Mouse (Mus musculus): ENCODE results near the gene Tgfbr3. TPM values are rescaled to one million over a fixed set of nuclear protein-coding genes. Genes with fewer than 3 reads are reported as not detected.
A peak's percentile ranks its signal among the peaks of the same experiment; 100 is the strongest.
"Not testable (repeated sequence)": the region's sequence is repeated elsewhere in the genome, so short reads cannot be mapped to it uniquely, and the experiment has no call there.

Tgfbr3 gene
- polyA plus RNA-seq, 1 experiment, result 40.0 TPM

DNA sequence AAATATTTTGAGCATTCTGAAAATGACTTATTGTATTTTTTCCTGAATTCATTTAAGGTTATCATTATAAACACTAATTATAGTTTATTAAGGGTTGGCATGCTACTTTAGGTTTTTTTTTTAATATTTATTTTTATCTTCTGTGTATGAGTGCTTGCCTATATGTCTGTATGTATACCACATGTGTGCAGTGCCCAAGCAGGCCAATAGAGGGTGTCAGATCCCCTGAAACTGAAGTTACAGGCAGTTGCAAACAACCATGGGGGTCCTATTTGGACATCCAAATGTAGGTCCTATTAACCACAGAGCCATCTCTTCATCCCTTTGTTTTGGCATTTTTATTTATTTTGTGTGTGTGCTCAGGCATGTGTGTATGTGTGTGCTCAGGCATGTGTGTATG is 61.8 kb downstream of the Tgfbr3 start:
- TF ChIP-seq CTCF (IDR thresholded peaks at IDR 0.05; ENCODE audit: borderline replicate concordance, insufficient read depth, low read length), result no peak
- TF ChIP-seq POLR2A (IDR thresholded peaks at IDR 0.05; ENCODE audit: low read depth, low read length), result no peak
- Histone ChIP-seq H3K4me3 (ENCODE audit: insufficient read depth, low read length) (no peak overlapping the region), H3K4me1 (ENCODE audit: control insufficient read depth, insufficient read depth, low read length) (peaks cover under 1% of the 10 kb centered on the region; the same call in 1 of the 2 replicates), H3K27ac (ENCODE audit: insufficient read depth, low read length) (no peak overlapping the region)

DNA sequence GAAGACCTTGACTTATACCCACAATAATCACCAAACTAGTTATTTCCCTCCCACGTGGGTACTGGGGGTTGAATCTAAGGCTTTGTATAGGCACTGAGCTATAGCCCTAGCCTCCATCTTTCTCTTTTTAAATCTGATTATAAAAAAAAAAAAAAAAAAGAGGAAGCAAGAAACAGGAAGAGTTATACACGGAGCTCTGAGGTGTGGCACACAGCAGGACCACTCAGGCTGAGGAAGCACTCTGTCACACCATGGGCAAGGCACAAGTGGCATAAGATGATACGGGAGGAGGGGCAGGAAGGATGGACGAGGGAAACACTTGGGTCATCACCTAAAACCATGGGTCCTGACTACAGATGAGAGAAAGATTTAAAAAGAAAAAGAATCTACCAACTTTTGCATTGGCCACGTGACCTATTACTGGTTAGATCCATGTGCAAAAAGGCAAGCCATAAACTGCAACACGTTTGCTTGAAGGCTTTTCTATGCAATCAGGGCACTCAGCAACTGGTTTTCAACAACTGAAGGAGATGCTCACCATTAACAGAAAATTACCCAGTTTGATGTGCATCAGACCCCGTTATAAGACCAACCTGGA is 64.5 kb downstream of the Tgfbr3 start:
- no peak overlapping the region for H3K27ac ChIP-seq (ENCODE audit: insufficient read depth, low read length)
- H3K4me3 ChIP-seq (ENCODE audit: insufficient read depth, low read length), result no peak overlapping the region
- H3K4me1 ChIP-seq (ENCODE audit: control insufficient read depth, insufficient read depth, low read length), result peaks cover 12% of the 10 kb centered on the region
- TF ChIP-seq POLR2A (IDR thresholded peaks at IDR 0.05; ENCODE audit: low read depth, low read length) (no peak), CTCF (IDR thresholded peaks at IDR 0.05; ENCODE audit: borderline replicate concordance, insufficient read depth, low read length) (no peak)

DNA sequence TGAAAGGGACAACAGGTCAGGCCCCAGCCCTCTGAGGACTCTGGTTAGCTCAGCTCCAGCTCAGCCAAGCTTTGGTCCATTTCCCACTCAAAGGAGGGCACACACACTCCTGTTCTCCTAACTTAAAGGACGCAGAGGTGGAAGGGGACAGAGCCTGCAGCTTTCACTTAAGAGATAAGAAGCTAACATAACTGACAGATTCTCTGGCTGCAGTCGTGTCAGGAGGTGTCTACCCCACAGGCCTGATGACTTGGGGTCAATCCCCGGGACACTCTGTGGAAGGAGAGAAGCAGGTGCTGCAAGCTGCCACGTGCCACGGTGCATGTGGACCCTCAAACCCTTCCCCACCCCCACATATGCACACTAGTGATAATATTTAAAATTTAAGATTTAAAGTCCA is 65.3 kb downstream of the Tgfbr3 start:
- no peak for TF ChIP-seq POLR2A (IDR thresholded peaks at IDR 0.05; ENCODE audit: low read depth, low read length)
- TF ChIP-seq CTCF (IDR thresholded peaks at IDR 0.05; ENCODE audit: borderline replicate concordance, insufficient read depth, low read length), result no peak
- H3K27ac ChIP-seq (ENCODE audit: insufficient read depth, low read length), result no peak overlapping the region
- peaks cover 13% of the 10 kb centered on the region for H3K4me1 ChIP-seq (ENCODE audit: control insufficient read depth, insufficient read depth, low read length)
- H3K4me3 ChIP-seq (ENCODE audit: insufficient read depth, low read length), result no peak overlapping the region

DNA sequence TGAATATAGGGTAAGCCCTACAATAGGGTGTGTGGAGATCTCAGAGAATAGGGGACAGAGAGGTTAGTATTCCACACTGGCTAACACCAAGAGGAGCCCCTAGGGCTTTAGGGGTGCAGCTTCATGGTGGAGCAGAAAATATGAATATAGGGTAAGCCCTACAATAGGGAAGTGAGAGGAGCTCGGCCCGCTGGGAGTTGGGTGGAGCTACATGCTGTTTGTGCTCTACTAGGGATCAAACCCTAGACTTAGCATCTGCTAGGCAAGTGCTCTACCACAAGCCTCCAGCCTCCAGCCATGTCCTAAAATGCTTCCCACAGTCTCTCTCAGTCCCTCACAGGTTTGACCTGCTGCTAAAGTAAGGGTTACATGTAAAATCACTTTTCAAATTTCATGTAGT is 65.9 kb downstream of the Tgfbr3 start:
- H3K4me3 ChIP-seq (ENCODE audit: insufficient read depth, low read length); H3K27ac ChIP-seq (ENCODE audit: insufficient read depth, low read length): not testable (repeated sequence)
- H3K4me1 ChIP-seq (ENCODE audit: control insufficient read depth, insufficient read depth, low read length), result peaks cover 15% of the 10 kb centered on the region

DNA sequence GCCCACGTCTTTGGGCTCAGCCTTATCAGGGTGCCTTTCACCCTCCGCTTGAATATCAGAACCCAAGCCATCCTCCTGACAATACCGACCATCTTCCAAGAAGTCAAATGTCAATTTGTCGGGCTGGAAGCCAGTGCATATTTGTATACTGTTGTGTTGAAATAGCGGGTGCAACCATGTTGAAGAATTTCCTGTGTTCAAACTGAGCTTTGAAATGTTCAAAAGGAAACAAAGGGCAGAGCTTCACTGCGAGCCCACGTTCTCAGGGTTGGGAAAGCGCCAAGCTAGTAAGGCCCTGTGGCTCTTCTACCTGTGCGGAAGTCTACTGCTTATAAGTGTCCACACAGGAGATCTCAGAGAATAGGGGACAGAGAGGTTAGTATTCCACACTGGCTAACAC is 66.4 kb downstream of the Tgfbr3 start:
- TF ChIP-seq POLR2A (IDR thresholded peaks at IDR 0.05; ENCODE audit: low read depth, low read length), result no peak
- TF ChIP-seq CTCF (IDR thresholded peaks at IDR 0.05; ENCODE audit: borderline replicate concordance, insufficient read depth, low read length), result no peak
- H3K4me1 ChIP-seq (ENCODE audit: control insufficient read depth, insufficient read depth, low read length), result peaks cover 15% of the 10 kb centered on the region
- no peak overlapping the region for H3K27ac ChIP-seq (ENCODE audit: insufficient read depth, low read length)
- no peak overlapping the region for H3K4me3 ChIP-seq (ENCODE audit: insufficient read depth, low read length)

DNA sequence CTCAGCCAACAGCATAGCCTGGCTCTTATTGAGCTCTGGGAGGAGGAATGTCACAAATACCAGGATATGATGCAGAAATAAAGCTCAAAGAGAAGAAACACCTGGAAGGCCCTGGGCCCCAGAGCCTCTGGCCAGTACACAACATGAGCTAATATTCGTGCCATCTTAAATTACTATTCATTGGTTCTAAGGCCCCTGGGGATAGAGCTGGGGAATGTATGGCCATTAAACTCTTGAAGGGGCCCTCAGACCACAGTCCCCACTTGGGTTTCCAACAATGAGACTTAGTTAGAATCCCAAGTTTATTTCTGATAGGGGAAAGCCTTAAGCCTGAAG is 66.8 kb downstream of the Tgfbr3 start:
- peak overlapping the region; percentile 48; the same call in 1 of the 2 replicates for H3K27ac ChIP-seq (ENCODE audit: insufficient read depth, low read length)
- no peak for TF ChIP-seq POLR2A (IDR thresholded peaks at IDR 0.05; ENCODE audit: low read depth, low read length)
- TF ChIP-seq CTCF (IDR thresholded peaks at IDR 0.05; ENCODE audit: borderline replicate concordance, insufficient read depth, low read length), result no peak
- H3K4me3 ChIP-seq (ENCODE audit: insufficient read depth, low read length), result no peak overlapping the region
- peaks cover 15% of the 10 kb centered on the region for H3K4me1 ChIP-seq (ENCODE audit: control insufficient read depth, insufficient read depth, low read length)

DNA sequence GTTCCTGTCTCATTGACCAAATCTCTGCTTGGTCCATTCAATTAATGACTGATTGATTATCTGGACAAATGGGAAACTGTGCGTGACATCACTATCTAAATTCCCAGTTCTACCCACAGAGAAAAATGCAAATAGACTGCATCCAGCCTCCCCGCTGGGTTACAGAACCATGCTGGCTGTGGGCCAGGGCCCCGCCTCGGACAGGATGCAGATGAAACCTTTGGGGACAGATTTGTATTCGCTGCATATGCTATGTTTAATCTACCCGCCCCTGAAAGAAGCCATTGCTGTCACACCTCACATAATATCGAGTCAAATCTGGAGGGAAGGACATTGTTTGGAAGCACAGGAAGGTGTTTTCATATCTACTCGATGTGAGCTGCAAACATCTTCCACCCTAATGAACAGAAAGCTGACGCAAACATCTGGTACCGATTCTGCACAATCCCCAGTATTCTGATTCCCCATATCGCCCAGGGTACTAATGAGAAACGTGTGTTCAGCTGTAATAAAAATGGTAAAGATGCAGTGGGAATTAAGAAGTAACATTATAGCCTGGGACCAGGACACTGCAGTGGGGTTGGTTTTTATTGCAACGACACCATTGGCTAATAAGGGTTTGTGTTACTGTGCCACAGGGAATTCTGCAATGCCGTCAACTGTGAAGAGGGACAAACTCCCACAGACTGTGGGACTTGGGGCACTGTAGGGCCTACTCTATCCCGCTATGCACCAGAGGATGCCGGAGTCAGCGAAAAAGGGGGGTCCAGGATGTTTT is 67.3 kb downstream of the Tgfbr3 start:
- TF ChIP-seq POLR2A (IDR thresholded peaks at IDR 0.05; ENCODE audit: low read depth, low read length), result no peak
- no peak for TF ChIP-seq CTCF (IDR thresholded peaks at IDR 0.05; ENCODE audit: borderline replicate concordance, insufficient read depth, low read length)
- Histone ChIP-seq H3K4me1 (ENCODE audit: control insufficient read depth, insufficient read depth, low read length) (peaks cover 15% of the 10 kb centered on the region), H3K27ac (ENCODE audit: insufficient read depth, low read length) (peak overlapping the region; percentile 48; the same call in 1 of the 2 replicates), H3K4me3 (ENCODE audit: insufficient read depth, low read length) (no peak overlapping the region)

DNA sequence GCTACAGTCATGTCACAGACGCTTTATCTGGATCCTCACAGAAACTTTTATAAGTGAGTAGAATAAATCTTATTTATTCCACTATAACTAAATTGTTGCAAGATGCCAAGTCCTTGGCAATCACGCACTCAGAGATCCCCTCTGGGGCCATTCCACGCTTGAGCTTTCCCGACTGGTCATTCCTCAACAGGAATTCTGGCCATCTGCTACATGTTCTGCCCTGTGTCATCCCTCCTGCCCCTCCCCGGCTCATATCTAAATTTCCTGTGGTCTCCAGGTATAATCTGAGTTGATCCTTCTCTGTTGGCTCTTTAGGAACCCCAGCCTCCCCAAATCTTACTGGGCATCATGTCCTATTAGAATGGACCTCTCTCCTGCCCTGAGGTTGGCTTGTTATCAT is 68.5 kb downstream of the Tgfbr3 start:
- no peak overlapping the region for H3K27ac ChIP-seq (ENCODE audit: insufficient read depth, low read length)
- TF ChIP-seq CTCF (IDR thresholded peaks at IDR 0.05; ENCODE audit: borderline replicate concordance, insufficient read depth, low read length) (no peak), POLR2A (IDR thresholded peaks at IDR 0.05; ENCODE audit: low read depth, low read length) (no peak)
- no peak overlapping the region for H3K4me3 ChIP-seq (ENCODE audit: insufficient read depth, low read length)
- peaks cover 15% of the 10 kb centered on the region for H3K4me1 ChIP-seq (ENCODE audit: control insufficient read depth, insufficient read depth, low read length)

DNA sequence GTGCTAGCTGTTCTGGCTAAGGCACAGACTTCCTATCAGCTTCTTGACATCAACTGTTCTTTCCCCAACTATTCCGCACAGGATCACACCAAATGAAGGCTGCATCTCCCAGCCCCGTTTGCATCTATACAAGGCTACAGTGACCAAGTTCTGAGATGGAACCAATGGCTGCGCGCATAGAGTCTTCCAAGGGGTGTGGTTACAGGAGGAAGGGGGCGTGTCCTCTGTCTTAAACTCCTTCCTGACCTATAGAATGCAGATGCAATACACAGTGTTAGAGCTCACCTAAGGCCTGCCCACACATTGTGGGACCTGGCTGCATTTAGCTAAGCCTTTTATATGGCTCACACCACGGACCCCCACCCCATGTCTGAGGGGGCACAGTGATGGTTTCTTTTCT is 69.5 kb downstream of the Tgfbr3 start:
- TF ChIP-seq POLR2A (IDR thresholded peaks at IDR 0.05; ENCODE audit: low read depth, low read length), result no peak
- no peak for TF ChIP-seq CTCF (IDR thresholded peaks at IDR 0.05; ENCODE audit: borderline replicate concordance, insufficient read depth, low read length)
- Histone ChIP-seq H3K4me1 (ENCODE audit: control insufficient read depth, insufficient read depth, low read length) (peaks cover 15% of the 10 kb centered on the region), H3K4me3 (ENCODE audit: insufficient read depth, low read length) (no peak overlapping the region), H3K27ac (ENCODE audit: insufficient read depth, low read length) (peak overlapping the region; percentile 44)

DNA sequence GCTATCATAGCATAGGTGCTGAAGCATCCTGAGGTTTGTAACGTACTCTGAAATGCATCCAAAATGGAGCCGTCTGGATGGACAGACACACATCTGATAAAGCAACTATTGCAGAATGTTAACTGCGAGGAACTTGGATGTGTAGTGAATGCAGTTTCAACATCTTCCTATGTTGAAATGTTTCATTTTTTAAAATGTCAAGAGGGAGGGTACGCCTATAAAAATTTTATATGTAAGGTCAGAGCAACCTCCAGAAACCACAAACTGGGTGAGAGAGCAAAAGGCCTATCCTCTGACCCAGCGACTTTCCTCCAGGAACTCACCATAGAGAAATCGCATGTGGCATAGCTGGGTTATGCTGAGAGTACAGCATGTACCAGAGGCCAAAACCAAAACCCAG is 70.1 kb downstream of the Tgfbr3 start:
- Histone ChIP-seq H3K4me1 (ENCODE audit: control insufficient read depth, insufficient read depth, low read length) (peaks cover 15% of the 10 kb centered on the region), H3K4me3 (ENCODE audit: insufficient read depth, low read length) (no peak overlapping the region), H3K27ac (ENCODE audit: insufficient read depth, low read length) (peak overlapping the region; percentile 6; the same call in 1 of the 2 replicates)
- no peak for TF ChIP-seq POLR2A (IDR thresholded peaks at IDR 0.05; ENCODE audit: low read depth, low read length)
- TF ChIP-seq CTCF (IDR thresholded peaks at IDR 0.05; ENCODE audit: borderline replicate concordance, insufficient read depth, low read length), result no peak

Measured in embryonic fibroblast, embryonic 13.5 days (primary cell).